Mouse (Mus musculus) adrenal gland, adult 8-10 months (tissue): ENCODE results near the gene Slc1a2. TPM values are rescaled to one million over a fixed set of nuclear protein-coding genes. Genes with fewer than 3 reads are reported as not detected.
A peak's percentile ranks its signal among the peaks of the same experiment; 100 is the strongest.

ENCODE experiments used
- DNase-seq: peaks from one replicate; pipeline ENCODE4 v3.0.0; 2022
- total RNA-seq, 4 experiments: library from RNA; stranded (reverse); gene quantifications; 2 replicates each; pipeline ENCODE4 v1.2.4; 2022

The Slc1a2 gene
- total RNA-seq, 4 experiments from 2014 or later: 0.90 to 2.2 (median 1.2) TPM

DNA sequence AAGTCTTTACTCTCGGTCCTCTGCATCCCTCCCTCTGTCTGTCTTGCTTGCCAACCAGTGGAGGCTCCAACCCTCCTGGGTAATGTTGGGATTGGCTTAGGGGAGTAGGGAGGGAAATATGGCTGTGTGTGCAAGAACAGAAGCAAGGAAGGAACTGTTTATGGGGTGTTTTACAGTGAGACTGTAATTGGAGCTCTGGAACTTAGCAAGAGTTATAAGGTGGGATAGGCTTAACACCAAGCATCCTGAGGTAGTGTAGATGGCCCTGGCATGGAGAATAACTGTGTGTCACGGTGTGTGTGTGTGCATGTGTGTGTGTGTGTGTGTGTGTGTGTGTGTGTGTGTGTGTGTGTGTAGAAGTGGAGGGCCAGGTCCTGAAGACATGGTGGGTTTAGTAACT is 55.9 kb downstream of the Slc1a2 start:
- DNase-seq: no peak

- DNase-seq: no peak
These were observed 57.3 kb downstream of the Slc1a2 start for GRCm38 (mm10) chr2:102715754-102716153.

DNA sequence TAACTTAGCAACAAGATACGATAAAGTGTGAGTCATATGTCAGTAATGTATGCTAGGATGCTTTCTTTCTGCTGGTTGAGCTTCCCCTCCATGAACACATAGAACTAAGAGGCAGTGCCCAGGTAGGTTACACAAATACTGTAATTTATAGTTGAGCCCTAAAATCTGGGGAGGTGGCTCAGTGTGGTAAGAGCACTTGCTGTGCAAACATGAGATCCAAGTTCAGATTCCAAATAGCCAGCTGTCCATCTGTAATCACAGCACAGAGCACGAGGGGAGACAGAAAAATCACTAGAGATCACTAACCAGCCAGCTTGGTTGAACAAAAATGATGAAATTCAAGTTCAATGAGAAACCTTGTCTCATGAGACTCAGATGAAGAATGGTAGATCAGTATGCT is 63.4 kb downstream of the Slc1a2 start:
- no peak for DNase-seq

DNA sequence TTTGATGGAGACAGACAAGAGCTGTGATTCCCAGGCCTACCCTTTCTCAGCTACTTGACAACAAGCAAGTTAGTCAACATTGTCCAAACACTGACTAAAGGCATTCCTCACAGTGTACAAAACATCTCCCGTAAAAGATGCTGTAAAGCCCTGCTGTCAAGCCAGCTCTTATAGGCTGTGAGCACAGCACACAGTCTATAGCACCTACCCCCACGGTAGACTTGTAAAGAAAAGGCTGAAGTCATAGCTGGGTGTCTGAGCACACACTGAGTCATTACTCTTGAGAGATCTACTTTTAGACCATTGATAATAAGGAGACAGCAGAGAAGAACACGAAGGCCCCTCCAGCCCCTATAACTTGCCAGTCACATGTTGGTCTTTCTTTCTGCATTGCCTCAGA is 66.6 kb downstream of the Slc1a2 start:
- DNase-seq: no peak

- DNase-seq: no peak
These were observed 71.9 kb downstream of the Slc1a2 start for GRCm38 (mm10) chr2:102730386-102730785.

GRCm38 (mm10) chr2:102730788-102731187 is 72.3 kb downstream of the Slc1a2 start:
- no peak for DNase-seq

- DNase-seq: no peak
These were observed 74.7 kb downstream of the Slc1a2 start for GRCm38 (mm10) chr2:102733128-102733527.

GRCm38 (mm10) chr2:102734055-102734454 is 75.6 kb downstream of the Slc1a2 start:
- DNase-seq: no peak

DNA sequence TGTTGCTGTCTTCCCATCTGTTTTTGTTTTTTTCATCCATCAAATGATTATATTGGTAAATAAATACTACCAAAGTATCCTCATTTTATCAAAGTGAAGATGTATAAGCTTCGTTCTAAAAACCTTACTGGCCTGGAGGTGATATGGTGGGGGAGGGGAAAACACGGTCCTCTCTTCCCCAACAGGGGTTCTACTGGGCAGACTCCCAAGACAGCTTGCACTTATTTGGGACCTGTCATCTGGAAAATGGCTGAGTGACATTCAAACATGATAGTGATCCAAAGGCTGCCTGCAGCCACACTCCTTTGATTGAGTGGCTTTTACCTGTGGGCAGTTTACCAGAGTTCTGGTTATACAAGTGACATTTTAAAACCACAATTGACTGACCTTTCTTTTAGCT is 76.6 kb downstream of the Slc1a2 start:
- no peak for DNase-seq

DNA sequence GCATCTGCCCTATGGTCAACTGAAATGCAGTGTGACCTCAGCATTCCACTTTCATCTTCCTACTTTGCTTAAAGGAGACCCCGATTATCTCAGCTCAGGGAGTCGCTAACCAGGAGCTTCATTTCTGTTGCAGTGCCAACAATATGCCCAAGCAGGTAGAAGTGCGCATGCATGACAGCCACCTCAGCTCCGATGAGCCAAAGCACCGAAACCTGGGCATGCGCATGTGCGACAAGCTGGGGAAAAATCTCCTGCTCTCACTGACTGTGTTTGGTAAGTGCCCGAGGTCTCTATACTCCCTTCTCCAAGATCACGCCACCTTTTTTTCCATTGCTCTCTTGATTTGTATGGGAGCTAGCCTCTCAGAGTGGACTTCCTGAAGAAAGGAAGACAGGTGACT is 77.4 kb downstream of the Slc1a2 start:
- DNase-seq: no peak

DNA sequence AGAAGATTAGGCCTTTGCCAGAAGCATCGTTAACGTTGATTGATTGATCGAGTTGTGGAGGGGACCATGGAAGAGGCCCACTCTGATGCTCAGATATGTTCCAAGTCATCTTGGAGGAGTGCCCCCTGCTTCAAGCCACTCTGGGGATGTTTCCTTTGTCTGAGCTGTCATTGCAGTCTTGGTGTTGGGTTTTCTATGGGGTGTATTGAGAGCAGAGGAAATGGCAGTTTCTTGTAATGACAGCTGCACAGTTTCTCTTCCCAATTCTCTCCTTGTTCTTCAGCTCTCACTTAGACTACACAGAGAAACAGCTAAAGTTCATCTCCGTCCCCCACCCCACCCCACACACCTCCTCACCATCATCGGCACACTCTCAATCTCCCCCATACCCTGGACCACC is 78.0 kb downstream of the Slc1a2 start:
- DNase-seq: no peak

- no peak for DNase-seq
These were observed 80.4 kb downstream of the Slc1a2 start for GRCm38 (mm10) chr2:102738852-102739251.

- no peak for DNase-seq
These were observed 84.2 kb downstream of the Slc1a2 start for GRCm38 (mm10) chr2:102742685-102743084.

GRCm38 (mm10) chr2:102743918-102744696 is 85.6 kb downstream of the Slc1a2 start:
- peak; percentile 42 for DNase-seq

DNA sequence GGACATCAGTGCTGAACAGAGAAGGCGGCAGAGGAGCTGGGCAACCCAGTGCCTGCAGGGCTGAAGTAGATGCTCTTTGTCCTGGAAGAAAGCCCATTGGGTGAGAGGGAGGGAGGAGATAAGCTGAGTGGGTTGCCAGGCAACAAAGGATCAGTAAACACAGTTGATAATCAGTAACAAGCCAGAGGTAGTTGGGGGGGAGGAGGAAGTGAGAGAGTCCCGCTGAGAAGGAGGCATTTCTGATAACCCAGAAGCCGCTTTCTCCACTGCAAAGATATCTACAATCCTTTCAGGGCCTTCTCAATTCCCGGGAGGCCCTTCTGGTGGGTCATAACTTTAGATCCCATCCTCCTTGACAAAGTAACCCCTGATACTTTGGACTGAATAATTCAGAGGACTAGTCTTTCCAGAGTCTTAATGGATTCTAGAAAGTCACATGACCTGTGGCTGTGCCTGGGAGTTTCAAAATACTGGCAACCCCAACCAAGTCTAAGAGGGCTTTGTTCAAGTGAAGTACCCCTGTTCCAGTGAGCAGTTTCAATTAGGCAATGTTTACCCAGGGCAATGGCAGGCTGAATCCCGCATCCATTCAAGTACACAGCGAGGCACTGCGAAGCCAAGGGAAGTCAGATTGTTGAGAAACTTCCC is 86.9 kb downstream of the Slc1a2 start:
- peak; percentile 12 for DNase-seq

- no peak for DNase-seq
These were observed 89.3 kb downstream of the Slc1a2 start for GRCm38 (mm10) chr2:102747758-102748157.

DNA sequence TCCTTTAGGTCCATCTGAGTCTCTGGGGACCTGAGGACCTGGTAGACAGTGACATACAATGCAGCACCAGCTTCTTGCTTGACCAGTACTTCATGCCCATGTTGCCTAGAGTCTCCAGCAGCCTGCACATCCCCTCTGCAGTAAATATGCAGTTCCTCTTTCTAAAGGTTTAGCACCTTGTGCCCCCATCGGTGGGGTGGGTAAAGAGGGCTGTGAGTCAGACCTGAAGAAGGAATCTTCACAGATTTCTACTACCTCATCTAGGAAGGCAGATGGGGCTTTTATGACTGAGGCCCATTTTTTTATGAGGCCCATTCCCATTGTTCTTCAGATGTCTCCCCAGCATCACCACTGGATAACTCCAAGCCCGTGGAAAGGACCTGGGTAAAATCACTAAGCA is 91.5 kb downstream of the Slc1a2 start:
- no peak for DNase-seq

- DNase-seq: no peak
These were observed 93.4 kb downstream of the Slc1a2 start for GRCm38 (mm10) chr2:102751846-102752245.

DNA sequence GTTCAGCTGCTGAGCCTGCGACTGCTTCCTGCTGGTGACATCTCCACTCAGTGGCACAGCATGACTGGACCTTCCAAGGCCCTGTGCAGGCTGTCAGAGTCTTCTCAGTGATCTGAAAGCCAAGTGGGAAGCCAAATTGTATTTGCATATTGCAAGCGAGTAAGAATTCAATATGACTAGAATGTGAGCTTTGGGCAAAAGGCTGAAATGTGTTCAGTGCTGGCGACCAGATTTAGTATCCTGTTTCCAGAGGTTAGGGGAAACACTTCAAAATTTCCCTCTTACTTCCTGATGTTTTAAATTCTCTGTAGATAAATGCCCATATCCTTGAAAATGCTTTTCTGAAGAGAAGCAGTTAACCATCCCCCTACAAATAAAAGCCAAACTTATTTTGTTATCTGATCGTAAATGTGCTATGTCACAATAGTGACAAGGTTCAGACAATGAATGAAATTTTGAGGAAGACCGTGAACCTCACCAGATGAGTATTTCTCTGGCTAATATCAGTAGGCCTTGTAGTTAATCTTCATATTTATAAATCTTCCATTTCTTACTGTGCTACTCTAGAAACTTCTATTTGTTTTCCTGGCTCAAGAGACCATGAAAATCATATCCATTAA is 98.9 kb downstream of the Slc1a2 start:
- DNase-seq: peak; percentile 8

- no peak for DNase-seq
These were observed 101.0 kb downstream of the Slc1a2 start for GRCm38 (mm10) chr2:102759479-102759878.

- no peak for DNase-seq
These were observed 102.0 kb downstream of the Slc1a2 start for GRCm38 (mm10) chr2:102760284-102761072.

DNA sequence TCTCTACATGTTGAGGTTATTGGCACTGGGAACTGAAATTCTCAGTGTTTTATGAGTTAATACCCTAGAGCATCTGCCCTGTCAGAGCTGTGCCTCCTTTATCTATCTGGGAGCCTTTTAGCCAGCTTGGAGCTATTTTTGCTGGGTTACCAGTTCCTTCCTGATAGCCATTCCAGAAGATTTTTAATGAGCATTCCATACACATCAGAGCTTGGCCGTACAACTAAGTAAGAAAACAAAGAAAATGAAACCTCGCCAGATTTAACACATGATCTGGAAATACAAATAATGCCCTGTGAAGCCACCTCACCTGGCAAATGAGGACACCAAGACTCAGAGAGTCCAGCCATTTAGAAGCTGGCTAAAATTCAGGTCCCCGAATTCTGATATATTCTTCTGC is 104.7 kb downstream of the Slc1a2 start:
- no peak for DNase-seq

GRCm38 (mm10) chr2:102763991-102764390 is 105.5 kb downstream of the Slc1a2 start:
- DNase-seq: no peak
